Mouse (Mus musculus) regulatory T cell (primary cell): ENCODE measurements at regions not wholly inside any gene's neighbourhood (a gene's known extent, or its start where the extent isn't known, plus 50 kb on each side); places are given as distances from the start of the nearest gene placed in this dataset.

Experiments used
- in situ Hi-C: fragments of 300-600 bp; cut with MboI, MseI; formaldehyde crosslinking; loops from one replicate; pipeline ENCODE4 v1.15.1; 2025; ENCODE audit warnings: high pct_unique_total_duplicates

GRCm38 (mm10) chr15:36719241-36719640 is 288.3 kb downstream of the Zfp706 start:
- in situ Hi-C loops = no loop called here

GRCm38 (mm10) chr15:36717835-36718234 is 289.7 kb downstream of the Zfp706 start:
- in situ Hi-C loops = no loop called here

- in situ Hi-C loops = no loop called here
Observed at GRCm38 (mm10) chr15:36716686-36717038, 290.9 kb downstream of the Zfp706 start.

- in situ Hi-C loops = no loop called here
Observed at GRCm38 (mm10) chr15:36715745-36716685, 291.6 kb downstream of the Zfp706 start.

- in situ Hi-C loops = no loop called here
Observed at GRCm38 (mm10) chr15:36715159-36715558, 292.4 kb downstream of the Zfp706 start.

GRCm38 (mm10) chr15:36709788-36710187 is 297.8 kb downstream of the Zfp706 start:
- in situ Hi-C loops = loop anchor here (5.0 kb wide), 2 partner anchors 53 to 112 kb away; no protein-coding TSS in a partner anchor

GRCm38 (mm10) chr15:36708471-36708870 is 299.1 kb downstream of the Zfp706 start:
- in situ Hi-C loops = loop anchor here (5.0 kb wide), 1 partner anchor 111 kb away; no protein-coding TSS in a partner anchor

- in situ Hi-C loops = loop anchor here (5.0 kb wide), 1 partner anchor 109 kb away; no protein-coding TSS in a partner anchor
Observed at GRCm38 (mm10) chr15:36705990-36706389, 301.6 kb downstream of the Zfp706 start.

- in situ Hi-C loops = loop anchor here (5.0 kb wide), 1 partner anchor 108 kb away; no protein-coding TSS in a partner anchor
Observed at GRCm38 (mm10) chr15:36705391-36705790, 302.2 kb downstream of the Zfp706 start.

GRCm38 (mm10) chr15:36701846-36702245 is 305.7 kb downstream of the Zfp706 start:
- in situ Hi-C loops = no loop called here

- in situ Hi-C loops = no loop called here
Observed at GRCm38 (mm10) chr15:36700196-36700595, 307.4 kb downstream of the Zfp706 start.

- in situ Hi-C loops = loop anchor here (5.0 kb wide), 1 partner anchor 48 kb away; no protein-coding TSS in a partner anchor
Observed at GRCm38 (mm10) chr15:36695199-36696129, 312.1 kb downstream of the Zfp706 start.

- in situ Hi-C loops = no loop called here
Observed at GRCm38 (mm10) chr15:36691002-36691652, 316.4 kb downstream of the Zfp706 start.

- in situ Hi-C loops = no loop called here
Observed at GRCm38 (mm10) chr15:36689881-36690280, 317.7 kb downstream of the Zfp706 start.

- in situ Hi-C loops = no loop called here
Observed at GRCm38 (mm10) chr15:36689301-36689700, 318.3 kb downstream of the Zfp706 start.

- in situ Hi-C loops = no loop called here
Observed at GRCm38 (mm10) chr15:36688051-36688754, 319.4 kb downstream of the Zfp706 start.

GRCm38 (mm10) chr15:36684684-36685083 is 322.9 kb downstream of the Zfp706 start:
- in situ Hi-C loops = no loop called here

- in situ Hi-C loops = no loop called here
Observed at GRCm38 (mm10) chr15:36682832-36683231, 324.7 kb downstream of the Zfp706 start.

- in situ Hi-C loops = no loop called here
Observed at GRCm38 (mm10) chr15:36682159-36682558, 325.4 kb downstream of the Zfp706 start.

- in situ Hi-C loops = no loop called here
Observed at GRCm38 (mm10) chr15:36680361-36681140, 327.0 kb downstream of the Zfp706 start.
